Comparison of ENCODE assay signal across 8 mouse cellular contexts in the genomic region with DNA sequence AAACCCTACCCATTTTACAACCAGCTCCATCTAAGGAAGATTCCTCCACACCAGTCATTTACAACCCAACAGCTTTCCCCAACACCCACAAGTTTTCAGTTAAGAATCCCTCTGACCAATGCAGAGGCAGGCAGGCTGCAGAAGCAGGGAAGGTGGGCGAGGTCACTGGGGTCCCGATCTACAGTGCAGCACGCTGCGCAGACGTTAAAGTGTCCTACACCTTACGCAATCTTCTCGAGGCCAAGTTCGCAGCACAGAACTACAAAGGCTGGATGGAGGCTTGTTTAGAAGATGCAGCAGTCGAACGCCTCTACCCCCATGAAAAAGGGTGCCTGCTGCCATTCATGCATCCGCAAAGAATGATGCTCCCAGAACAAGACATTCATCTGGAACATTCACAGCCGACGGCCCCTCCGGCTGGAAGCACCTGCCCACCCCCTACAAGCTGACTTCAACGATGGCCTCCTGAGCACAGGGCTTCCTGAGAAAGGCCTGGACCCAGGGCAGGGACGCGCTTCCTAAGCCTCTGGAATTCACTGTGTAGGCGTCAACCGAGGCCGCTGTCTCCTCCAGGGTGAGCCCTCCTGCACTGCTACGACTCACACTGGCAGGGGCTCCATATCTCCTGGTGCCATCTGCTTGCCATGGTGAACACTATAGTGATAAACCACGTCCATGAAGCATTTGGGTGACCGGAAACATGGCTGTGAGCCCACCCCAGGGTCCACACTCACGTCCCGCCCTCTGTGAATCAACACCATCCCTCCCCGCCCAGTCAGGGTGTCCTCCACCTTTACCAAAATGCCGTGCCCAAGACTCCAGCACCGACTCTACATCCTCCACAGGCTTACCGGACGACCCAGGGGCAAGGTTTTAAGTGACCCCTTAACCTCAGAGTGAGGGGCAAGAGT. TPM values are rescaled to one million over a fixed set of nuclear protein-coding genes. Genes with fewer than 3 reads are reported as not detected.
DNase-seq lines count a peak whose midpoint lies in the region; ATAC-seq lines count a peak whose summit lies in the region.

No protein-coding gene starts in this region.

- ATAC-seq in forebrain, embryonic 15.5 days (replicated peaks): no peak

- DNase-seq in adrenal gland, adult 2 months: peak; percentile 69
- DNase-seq in adrenal gland, postnatal 25 days: no peak
- DNase-seq in ZHBTc4 (ENCODE audit: low read depth, low spot score): peak; percentile 53
- DNase-seq in kidney, adult 9 months: peak; percentile 50
- peak; percentile 50 for DNase-seq in thymus, postnatal 14 days
- no peak for DNase-seq in retina, embryonic 14.5 days (ENCODE audit: low spot score)

- H3K27me3 ChIP-seq in forebrain, embryonic 15.5 days: no peaks in the 10 kb centered on the region
- H3K27me3 ChIP-seq in megakaryocyte, embryonic 14.5 days (replicated peaks): no peaks in the 10 kb centered on the region

- peaks cover 65% of the 10 kb centered on the region for H3K4me1 ChIP-seq in forebrain, embryonic 15.5 days
- peaks cover 68% of the 10 kb centered on the region for H3K4me1 ChIP-seq in megakaryocyte, embryonic 14.5 days

- H3K4me2 ChIP-seq in forebrain, embryonic 15.5 days (replicated peaks): no peak overlapping the region

- H3K9me3 ChIP-seq in forebrain, embryonic 15.5 days: no peaks in the 10 kb centered on the region
- H3K9me3 ChIP-seq in megakaryocyte, embryonic 14.5 days: no peaks in the 10 kb centered on the region

- WGBS in forebrain, embryonic 15.5 days: 88% methylated on average over 30 of the region's 30 CpGs

- no peaks in the 10 kb centered on the region for H3K36me3 ChIP-seq in forebrain, embryonic 15.5 days
- peaks cover 59% of the 10 kb centered on the region for H3K36me3 ChIP-seq in megakaryocyte, embryonic 14.5 days (replicated peaks; ENCODE audit: low read length)

- H3K4me3 ChIP-seq in forebrain, embryonic 15.5 days: no peak overlapping the region
- H3K4me3 ChIP-seq in megakaryocyte, embryonic 14.5 days (replicated peaks): peak overlapping the region; percentile 99

- no peak overlapping the region for H3K9ac ChIP-seq in forebrain, embryonic 15.5 days (replicated peaks)

- peak overlapping the region; percentile 39; the same call in 1 of the 2 replicates for H3K27ac ChIP-seq in forebrain, embryonic 15.5 days (replicated peaks)

RNA-seq across cellular contexts. Expression of gene Frmd8, which starts 31.0 kb away (rescaled TPM):
- 10 to 100 TPM; 41.2 to 51.4 TPM for total RNA-seq in adrenal gland, adult 2 months (2021)
- polyA plus RNA-seq in adrenal gland, adult 2 months (2012; rRNA removed): 27.8 and 36.4 TPM in 2 replicates
- total RNA-seq in adrenal gland, postnatal 25 days (2021): 40.4 and 63.3 TPM in 2 replicates
- polyA plus RNA-seq in forebrain, embryonic 15.5 days (2015; fragmentation: Nextera tagmentation; extraction: Ambion mirVana): 19.5 and 23.3 TPM in 2 replicates
- polyA plus RNA-seq in megakaryocyte, embryonic 14.5 days (2012; ENCODE audit: insufficient read depth, low replicate concordance): 28.5 and 57.6 TPM in 2 replicates

RNA-seq across cellular contexts. Expression of gene Slc25a45, which starts 33.6 kb away (rescaled TPM):
- 10 to 100 TPM; 15.5 to 36.2 TPM for total RNA-seq in adrenal gland, adult 2 months (2021)
- polyA plus RNA-seq in adrenal gland, adult 2 months (2012; rRNA removed): 42.4 and 44.6 TPM in 2 replicates
- 39.1 and 39.7 TPM in 2 replicates for total RNA-seq in adrenal gland, postnatal 25 days (2021)
- polyA plus RNA-seq in forebrain, embryonic 15.5 days (2015; fragmentation: Nextera tagmentation; extraction: Ambion mirVana): 1.2 and 1.7 TPM in 2 replicates
- polyA plus RNA-seq in megakaryocyte, embryonic 14.5 days (2012; ENCODE audit: insufficient read depth, low replicate concordance): 3.6 and 6.9 TPM in 2 replicates

RNA-seq across cellular contexts. Expression of gene Tigd3, which starts 49.9 kb away (rescaled TPM):
- total RNA-seq in adrenal gland, adult 2 months (2021): 1 to 10 TPM; 1.0 to 1.1 TPM
- polyA plus RNA-seq in adrenal gland, adult 2 months (2012; rRNA removed): 0.48 and 0.53 TPM in 2 replicates
- 1.3 and 2.0 TPM in 2 replicates for total RNA-seq in adrenal gland, postnatal 25 days (2021)
- polyA plus RNA-seq in forebrain, embryonic 15.5 days (2015; fragmentation: Nextera tagmentation; extraction: Ambion mirVana): 12.9 and 14.3 TPM in 2 replicates
- 0.57 and 1.3 TPM in 2 replicates for polyA plus RNA-seq in megakaryocyte, embryonic 14.5 days (2012; ENCODE audit: insufficient read depth, low replicate concordance)

Comparison
In these comparisons a context has a peak if more than half of its experiments do, and no peak if none do; other contexts are left out.
1. DNase-seq: peak in adrenal gland, adult 2 months (single experiment), ZHBTc4 (single experiment), kidney, adult 9 months (single experiment) and thymus, postnatal 14 days (single experiment); none in adrenal gland, postnatal 25 days (single experiment) and retina, embryonic 14.5 days (single experiment).